ENCODE assay signal across 16 mouse cellular contexts in genomic region chr14:12391167-12391566, GRCm38 (mm10). TPM values are rescaled to one million over a fixed set of nuclear protein-coding genes. Genes with fewer than 3 reads are reported as not detected.
A peak's percentile ranks its signal among the peaks of the same experiment; 100 is the strongest.
DNase-seq lines count a peak whose midpoint lies in the region; ATAC-seq and TF ChIP-seq lines count a peak whose summit lies in the region.
"Had no signal": no experiment of that assay in that cellular context is flagged by ENCODE, and none has a peak within 500 bp of the region (broad histone marks: within the 10 kb centered on the region; RNA-seq: fewer than 3 reads in every experiment).

No protein-coding gene starts in this region.

- no peak overlapping the region for H3K9ac ChIP-seq in limb, embryonic 14.5 days (ENCODE audit: low read depth, low read length, severe bottlenecking)
- H3K9ac ChIP-seq in forebrain, embryonic 14.5 days (ENCODE audit: low read length): no peak overlapping the region
- H3K9ac ChIP-seq in kidney, embryonic 14.5 days (ENCODE audit: low read depth, low read length): no peak overlapping the region
- H3K9ac ChIP-seq: limb, embryonic 12.5 days had no signal

- no peak overlapping the region for H3K4me2 ChIP-seq in limb, embryonic 14.5 days (replicated peaks; ENCODE audit: low read depth, low read length, severe bottlenecking)
- no peak overlapping the region for H3K4me2 ChIP-seq in forebrain, embryonic 14.5 days (ENCODE audit: low read length)
- H3K4me2 ChIP-seq in kidney, embryonic 14.5 days (replicated peaks; ENCODE audit: low read depth, low read length): no peak overlapping the region
- H3K4me2 ChIP-seq: limb, embryonic 12.5 days had no signal

- H3K27me3 ChIP-seq in limb, embryonic 14.5 days (ENCODE audit: control insufficient read depth, insufficient read depth, low read length): no peaks in the 10 kb centered on the region
- 0 out of 2 replicates have a peak, but pooled peaks cover 6% of the 10 kb centered on the region for H3K27me3 ChIP-seq in limb, embryonic 10.5 days (ENCODE audit: low read depth, poor library complexity, severe bottlenecking)
- H3K27me3 ChIP-seq in forebrain, embryonic 14.5 days (replicated peaks; ENCODE audit: control insufficient read depth, insufficient read depth, low read length): no peaks in the 10 kb centered on the region
- no peaks in the 10 kb centered on the region for H3K27me3 ChIP-seq in kidney, embryonic 14.5 days (ENCODE audit: control insufficient read depth, insufficient read depth, low read length)
- H3K27me3 ChIP-seq: limb, embryonic 12.5 days had no signal

- no peak overlapping the region for H3K27ac ChIP-seq in limb, embryonic 14.5 days (replicated peaks; ENCODE audit: low read depth, low read length)
- no peak overlapping the region for H3K27ac ChIP-seq in limb, embryonic 10.5 days
- no peak overlapping the region; the same call in 1 of the 2 replicates for H3K27ac ChIP-seq in forebrain, embryonic 14.5 days (ENCODE audit: low read depth, low read length)
- no peak overlapping the region for H3K27ac ChIP-seq in kidney, embryonic 14.5 days (ENCODE audit: low read depth, low read length)
- H3K27ac ChIP-seq: limb, embryonic 12.5 days had no signal

- H3K4me1 ChIP-seq in limb, embryonic 14.5 days (ENCODE audit: control insufficient read depth, insufficient read depth, low read length): peaks cover 9% of the 10 kb centered on the region
- H3K4me1 ChIP-seq in limb, embryonic 10.5 days: peaks cover 39% of the 10 kb centered on the region
- H3K4me1 ChIP-seq in forebrain, embryonic 14.5 days (ENCODE audit: control insufficient read depth, insufficient read depth, low read length): peaks cover 71% of the 10 kb centered on the region
- no peaks in the 10 kb centered on the region for H3K4me1 ChIP-seq in kidney, embryonic 14.5 days (ENCODE audit: control insufficient read depth, insufficient read depth, low read length)

- DNase-seq in embryo, embryonic 10 days (ENCODE audit: low spot score): peak; percentile 21
- no peak for DNase-seq in embryo, embryonic 9.5 days (ENCODE audit: extremely low spot score)
- peak; percentile 15 for DNase-seq in limb, embryonic 14.5 days (ENCODE audit: low spot score)
- DNase-seq in limb, embryonic 10.5 days (ENCODE audit: low spot score): no peak
- peak; percentile 7 for DNase-seq in ZHBTc4 (ENCODE audit: low read depth, low spot score)
- peak; percentile 80 for DNase-seq in forebrain, embryonic 14.5 days (ENCODE audit: low spot score)
- DNase-seq in ovary, adult 18-20 months (ENCODE audit: low spot score): no peak
- DNase-seq: adrenal gland, adult 2 months; cerebellum, postnatal 36 days; kidney, postnatal 25 days; lung, adult 18-20 months; right cerebral cortex, postnatal 25 days had no signal

- ATAC-seq in limb, embryonic 14.5 days (ENCODE audit: low FRiP score, low read depth): no peak
- peak; percentile 6; the same call in 1 of the 2 replicates for ATAC-seq in forebrain, embryonic 14.5 days
- no peak for ATAC-seq in kidney, embryonic 14.5 days (ENCODE audit: low FRiP score, low TSS enrichment)
- ATAC-seq: intestine, postnatal 0 days had no signal

- WGBS in limb, embryonic 14.5 days: 79% methylated on average over 7 of the region's 7 CpGs
- WGBS in limb, embryonic 10.5 days: 87% methylated on average over 7 of the region's 7 CpGs
- 7% methylated on average over 7 of the region's 7 CpGs for WGBS in forebrain, embryonic 14.5 days
- 81% methylated on average over 7 of the region's 7 CpGs for WGBS in kidney, embryonic 14.5 days

- no peaks in the 10 kb centered on the region for H3K9me3 ChIP-seq in limb, embryonic 14.5 days (ENCODE audit: control insufficient read depth, low read length)
- H3K9me3 ChIP-seq in limb, embryonic 10.5 days (replicated peaks): no peaks in the 10 kb centered on the region
- no peaks in the 10 kb centered on the region for H3K9me3 ChIP-seq in forebrain, embryonic 14.5 days (replicated peaks; ENCODE audit: control insufficient read depth, low read length)
- no peaks in the 10 kb centered on the region for H3K9me3 ChIP-seq in kidney, embryonic 14.5 days (ENCODE audit: control insufficient read depth, low read length)
- H3K9me3 ChIP-seq: limb, embryonic 12.5 days had no signal

- no peak for TF ChIP-seq POLR2A in limb, embryonic 14.5 days (IDR thresholded peaks at IDR 0.05; ENCODE audit: borderline replicate concordance, extremely low read depth, insufficient read depth, insufficient read length)

- no peaks in the 10 kb centered on the region for H3K36me3 ChIP-seq in limb, embryonic 14.5 days (ENCODE audit: control insufficient read depth, insufficient read depth, low read length)
- H3K36me3 ChIP-seq in limb, embryonic 10.5 days: no peaks in the 10 kb centered on the region
- H3K36me3 ChIP-seq in forebrain, embryonic 14.5 days (ENCODE audit: control insufficient read depth, insufficient read depth, low read length): no peaks in the 10 kb centered on the region
- no peaks in the 10 kb centered on the region for H3K36me3 ChIP-seq in kidney, embryonic 14.5 days (ENCODE audit: control insufficient read depth, insufficient read depth, low read length)
- H3K36me3 ChIP-seq: limb, embryonic 12.5 days had no signal

- H3K4me3 ChIP-seq in limb, embryonic 14.5 days (replicated peaks; ENCODE audit: low read length): no peak overlapping the region
- H3K4me3 ChIP-seq in limb, embryonic 10.5 days: no peak overlapping the region
- no peak overlapping the region for H3K4me3 ChIP-seq in forebrain, embryonic 14.5 days (ENCODE audit: low read depth, low read length)
- H3K4me3 ChIP-seq in kidney, embryonic 14.5 days (ENCODE audit: low read length): no peak overlapping the region
- H3K4me3 ChIP-seq: limb, embryonic 12.5 days; myocyte had no signal

RNA-seq across cellular contexts. Expression of gene Fezf2, which starts 43.2 kb away (rescaled TPM):
- polyA plus RNA-seq in limb, embryonic 14.5 days (2012; rRNA removed): 0.10 and 0.54 TPM in 2 replicates
- 0.17 TPM in 1 of 2 replicates, not detected in the other for polyA plus RNA-seq in limb, embryonic 14.5 days (2014; fragmentation: Nextera tagmentation; extraction: Ambion mirVana)
- polyA plus RNA-seq in limb, embryonic 10.5 days (2016; fragmentation: Nextera tagmentation; extraction: Ambion mirVana): not detected in 2 replicates
- polyA plus RNA-seq in forebrain, embryonic 14.5 days (2014; fragmentation: Nextera tagmentation; extraction: Ambion mirVana): 69.6 and 81.3 TPM in 2 replicates
- polyA plus RNA-seq in kidney, embryonic 14.5 days (2014; fragmentation: Nextera tagmentation; extraction: Ambion mirVana): not detected in 2 replicates
- polyA plus RNA-seq: adrenal gland, adult 2 months; intestine, postnatal 0 days; myocyte had no signal

Comparison
In these comparisons a context has a peak if more than half of its experiments do, and no peak if none do; other contexts are left out.
1. DNase-seq: peak in embryo, embryonic 10 days (single experiment), limb, embryonic 14.5 days (single experiment), ZHBTc4 (single experiment) and forebrain, embryonic 14.5 days (single experiment); none in embryo, embryonic 9.5 days (single experiment), limb, embryonic 10.5 days (single experiment) and ovary, adult 18-20 months (single experiment).
2. RNA of gene Fezf2, which starts 43.2 kb away (polyA plus RNA-seq): 69.6 to 81.3 TPM in forebrain, embryonic 14.5 days; 0.10 to 0.54 TPM in limb, embryonic 14.5 days, not detected in limb, embryonic 10.5 days and not detected in kidney, embryonic 14.5 days; every median in the first group is over 10 times any median in the second.